Mouse (Mus musculus) embryonic facial prominence, embryonic 12.5 days (tissue): Measurements from ENCODE around the gene Slc23a2. TPM values are rescaled to one million over a fixed set of nuclear protein-coding genes. Genes with fewer than 3 reads are reported as not detected.
A peak's percentile ranks its signal among the peaks of the same experiment; 100 is the strongest.

Experiments
- ATAC-seq: fragments of 200-750 bp; cut with Nextera tagmentation; 2 replicates; pipeline ENCODE4 v1.8.0; 2017; ENCODE audit not compliant: insufficient number of reproducible peaks, insufficient read depth, low FRiP score, low TSS enrichment
- H3K27ac ChIP-seq: fragments of 300-500 bp; sonication (generic); 2 replicates; pipeline ENCODE4 v1.5.1; 2016; ENCODE audit warnings: mild to moderate bottlenecking
- H3K27me3 ChIP-seq: fragments of 300-500 bp; sonication (generic); 2 replicates; pipeline ENCODE4 v1.6.1; 2016; ENCODE audit warnings: mild to moderate bottlenecking, moderate library complexity
- H3K36me3 ChIP-seq: fragments of 300-500 bp; sonication (generic); 2 replicates; pipeline ENCODE4 v1.6.1; 2016; ENCODE audit warnings: mild to moderate bottlenecking
- H3K4me1 ChIP-seq: fragments of 300-500 bp; sonication (generic); 2 replicates; pipeline ENCODE4 v1.6.1; 2016
- H3K4me2 ChIP-seq: fragments of 300-500 bp; sonication (generic); replicated peaks from 2 replicates; pipeline ENCODE4 v1.6.1; 2016; ENCODE audit warnings: mild to moderate bottlenecking, moderate library complexity
- H3K4me3 ChIP-seq: fragments of 300-500 bp; sonication (generic); 2 replicates; pipeline ENCODE4 v1.5.1; 2016; ENCODE audit warnings: mild to moderate bottlenecking
- H3K9ac ChIP-seq: fragments of 300-500 bp; sonication (generic); 2 replicates; pipeline ENCODE4 v1.6.1; 2016; ENCODE audit warnings: mild to moderate bottlenecking, moderate library complexity
- H3K9me3 ChIP-seq: fragments of 300-500 bp; sonication (generic); 2 replicates; pipeline ENCODE4 v1.6.1; 2016; ENCODE audit warnings: mild to moderate bottlenecking, moderate library complexity
- WGBS: fragments of 180-500 bp; shearing (Covaris S2); methylation state at CpG from one replicate; pipeline ENCODE4 v1.1.7; 2016; 5-methylcytosine and 5-hydroxymethylcytosine counted together
- polyA plus RNA-seq: library from polyadenylated mRNA; unstranded; fragments of >200 nt; fragmentation: Nextera tagmentation; extraction: Ambion mirVana; gene quantifications from 2 replicates; pipeline ENCODE4 v1.2.1, GENCODE M21; 2016

The Slc23a2 gene
- polyA plus RNA-seq, 1 experiment from 2014 or later = 15.0 TPM

- Histone ChIP-seq H3K4me1 (peaks cover 9% of the 10 kb centered on the region), H3K4me2 (peak overlapping the region; percentile 28; the same call in 1 of the 2 replicates), H3K9me3 (no peaks in the 10 kb centered on the region), H3K9ac (no peak overlapping the region), H3K27ac (peak overlapping the region; percentile 77), H3K27me3 (no peaks in the 10 kb centered on the region), H3K4me3 (no peak overlapping the region), H3K36me3 (no peaks in the 10 kb centered on the region)
- peak; percentile 42 for ATAC-seq
- WGBS = 20% methylated on average over 13 of the region's 13 CpGs
Observed at GRCm38 (mm10) chr2:132043101-132043621, 101.7 kb downstream of the Slc23a2 start.

GRCm38 (mm10) chr2:132039894-132040293, 105.0 kb downstream of the Slc23a2 start:
- Histone ChIP-seq H3K27me3 (no peaks in the 10 kb centered on the region), H3K9me3 (no peaks in the 10 kb centered on the region), H3K4me1 (peaks cover 9% of the 10 kb centered on the region), H3K36me3 (no peaks in the 10 kb centered on the region), H3K9ac (no peak overlapping the region), H3K27ac (no peak overlapping the region), H3K4me2 (no peak overlapping the region), H3K4me3 (no peak overlapping the region)
- no peak for ATAC-seq
- 54% methylated on average over 7 of the region's 7 CpGs for WGBS

GRCm38 (mm10) chr2:132036326-132036725, 108.6 kb downstream of the Slc23a2 start:
- ATAC-seq = no peak
- Histone ChIP-seq H3K4me1 (no peaks in the 10 kb centered on the region), H3K9me3 (no peaks in the 10 kb centered on the region), H3K36me3 (no peaks in the 10 kb centered on the region), H3K27ac (no peak overlapping the region), H3K4me3 (no peak overlapping the region), H3K9ac (no peak overlapping the region), H3K27me3 (no peaks in the 10 kb centered on the region), H3K4me2 (no peak overlapping the region)
- WGBS = 67% methylated on average over 5 of the region's 5 CpGs

GRCm38 (mm10) chr2:132035470-132035835, 109.5 kb downstream of the Slc23a2 start:
- WGBS = 58% methylated on average over 11 of the region's 11 CpGs
- Histone ChIP-seq H3K9ac (no peak overlapping the region), H3K4me1 (peaks cover 7% of the 10 kb centered on the region), H3K4me3 (no peak overlapping the region), H3K27ac (no peak overlapping the region), H3K4me2 (no peak overlapping the region), H3K27me3 (no peaks in the 10 kb centered on the region), H3K36me3 (no peaks in the 10 kb centered on the region), H3K9me3 (no peaks in the 10 kb centered on the region)
- ATAC-seq = no peak

GRCm38 (mm10) chr2:132034590-132035469, 110.1 kb downstream of the Slc23a2 start:
- Histone ChIP-seq H3K36me3 (no peaks in the 10 kb centered on the region), H3K9ac (no peak overlapping the region), H3K27me3 (peaks cover 1% of the 10 kb centered on the region; the same call in 1 of the 2 replicates), H3K4me1 (peaks cover 7% of the 10 kb centered on the region), H3K9me3 (no peaks in the 10 kb centered on the region), H3K4me2 (no peak overlapping the region), H3K4me3 (no peak overlapping the region), H3K27ac (no peak overlapping the region)
- whole genome bisulfite sequencing = 60% methylated on average over 4 of the region's 4 CpGs
- no peak for ATAC-seq

GRCm38 (mm10) chr2:132031364-132032095, 113.4 kb downstream of the Slc23a2 start:
- WGBS = 62% methylated on average over 11 of the region's 11 CpGs
- no peak overlapping the region for H3K27ac ChIP-seq

GRCm38 (mm10) chr2:132030418-132031363, 114.2 kb downstream of the Slc23a2 start:
- Histone ChIP-seq H3K4me3 (peak overlapping the region; percentile 46), H3K27me3 (peaks cover 30% of the 10 kb centered on the region), H3K36me3 (no peaks in the 10 kb centered on the region), H3K4me2 (peak overlapping the region; percentile 84), H3K9ac (peak overlapping the region; percentile 44), H3K4me1 (peaks cover 17% of the 10 kb centered on the region), H3K27ac (peak overlapping the region; percentile 73; the same call in 1 of the 2 replicates), H3K9me3 (no peaks in the 10 kb centered on the region)
- WGBS = 11% methylated on average over 23 of the region's 23 CpGs
- no peak; the same call in 1 of the 2 replicates for ATAC-seq

More at GRCm38 (mm10) chr2:132031364-132032095, 113.4 kb downstream of the Slc23a2 start:
- Histone ChIP-seq H3K36me3 (no peaks in the 10 kb centered on the region), H3K4me2 (peak overlapping the region; percentile 84; the same call in 1 of the 2 replicates), H3K9ac (no peak overlapping the region), H3K27me3 (peaks cover 30% of the 10 kb centered on the region), H3K9me3 (no peaks in the 10 kb centered on the region), H3K4me1 (peaks cover 17% of the 10 kb centered on the region), H3K4me3 (no peak overlapping the region)
- no peak for ATAC-seq

GRCm38 (mm10) chr2:132029646-132030417, 115.1 kb downstream of the Slc23a2 start, which contains the start of gene Rassf2:
Rassf2 (minus strand) TSS chr2:132030258.
- H3K27ac ChIP-seq = peak within 1 kb of the TSS; percentile 73
- H3K9ac ChIP-seq = peak within 1 kb of the TSS; percentile 44
- H3K36me3 ChIP-seq = no peaks in the 10 kb centered on the region
- H3K4me3 ChIP-seq = peak within 1 kb of the TSS; percentile 46
- peak; percentile 89 for ATAC-seq
- peaks cover 17% of the 10 kb centered on the region for H3K4me1 ChIP-seq
- H3K27me3 ChIP-seq = peaks cover 30% of the 10 kb centered on the region
- no peaks in the 10 kb centered on the region for H3K9me3 ChIP-seq
- H3K4me2 ChIP-seq = peak within 1 kb of the TSS; percentile 84
- under 1% methylated on average over 41 of the region's 48 CpGs for WGBS

GRCm38 (mm10) chr2:132028894-132029605, 115.9 kb downstream of the Slc23a2 start:
- under 1% methylated on average over 36 of the region's 36 CpGs for WGBS
- Histone ChIP-seq H3K36me3 (no peaks in the 10 kb centered on the region), H3K27ac (peak overlapping the region; percentile 7), H3K4me2 (peak overlapping the region; percentile 84), H3K4me1 (peaks cover 17% of the 10 kb centered on the region), H3K27me3 (peaks cover 30% of the 10 kb centered on the region), H3K9me3 (no peaks in the 10 kb centered on the region), H3K4me3 (peak overlapping the region; percentile 46), H3K9ac (peak overlapping the region; percentile 44)
- peak; percentile 38; the same call in 1 of the 2 replicates for ATAC-seq

- Histone ChIP-seq H3K4me3 (peak overlapping the region; percentile 46), H3K4me1 (peaks cover 17% of the 10 kb centered on the region), H3K27ac (no peak overlapping the region), H3K9me3 (no peaks in the 10 kb centered on the region), H3K9ac (no peak overlapping the region), H3K27me3 (peaks cover 30% of the 10 kb centered on the region), H3K36me3 (no peaks in the 10 kb centered on the region), H3K4me2 (peak overlapping the region; percentile 84; the same call in 1 of the 2 replicates)
- ATAC-seq = no peak
- 48% methylated on average over 5 of the region's 5 CpGs for WGBS
Observed at GRCm38 (mm10) chr2:132028107-132028506, 116.8 kb downstream of the Slc23a2 start.
